Mouse (Mus musculus) urinary bladder, adult 2 months (tissue): ENCODE data around the gene Gm20867. TPM values are rescaled to one million over a fixed set of nuclear protein-coding genes. Genes with fewer than 3 reads are reported as not detected.
"Not testable (repeated sequence)": the region's sequence is repeated elsewhere in the genome, so short reads cannot be mapped to it uniquely, and the experiment has no call there.

Experiments
- DNase-seq: peaks from one replicate; pipeline ENCODE4 v3.0.0; 2022; ENCODE audit warnings: low spot score
- polyA plus RNA-seq: library from polyadenylated mRNA; depleted of rRNA; stranded (reverse); fragments of >200 nt; gene quantifications from 2 replicates; pipeline ENCODE4 v1.2.3, GENCODE M21; 2012; rRNA removed

Gene Gm20867
- polyA plus RNA-seq, result not detected in 2 replicates

GRCm38 (mm10) chrY:77963104-77963503 is at the start of gene Gm20867:
Gm20867 (minus strand) TSS chrY:77963204.
- DNase-seq, result not testable (repeated sequence)

Other genes with a start within 250 kb of the Gm20867 start
- gene Gm29564, start 249.8 kb upstream of the Gm20867 start, polyA plus RNA-seq, result not detected in 2 replicates